Mouse (Mus musculus) CD4-positive naive resting alpha-beta T cell, adult 57 days (primary cell): Measurements from ENCODE around the gene Gm10058. TPM values are rescaled to one million over a fixed set of nuclear protein-coding genes. Genes with fewer than 3 reads are reported as not detected.

Experiments used
- total RNA-seq: library from RNA; stranded (reverse); gene quantifications from one replicate; pipeline ENCODE4 v1.2.4, GENCODE M21; 2023

Gm10058 gene
- not detected for total RNA-seq

DNA sequence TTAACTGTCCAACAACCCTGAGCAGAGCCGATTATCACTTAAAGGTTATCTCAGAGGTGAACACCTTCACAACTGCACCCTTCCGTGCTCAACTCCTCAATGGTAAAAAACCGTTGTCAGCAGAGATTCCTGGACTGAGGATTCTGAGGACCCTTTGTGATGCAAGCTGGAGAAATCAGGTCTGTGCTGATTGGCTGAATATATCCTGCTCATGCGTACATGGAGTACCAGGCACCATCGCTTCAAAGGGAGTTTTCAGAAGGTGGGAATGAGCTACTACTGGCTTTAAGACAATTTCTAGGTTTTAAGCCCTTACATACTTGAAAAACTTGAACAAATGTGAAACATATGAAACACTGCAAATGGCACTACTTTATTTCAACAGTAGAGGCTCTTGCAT, at the start of gene Gm10058:
Gm10058 (minus strand) TSS at position 101 of the 400 bp plus-strand sequence.

